Mouse (Mus musculus): Measurements from ENCODE around the gene Foxr1.

DNA sequence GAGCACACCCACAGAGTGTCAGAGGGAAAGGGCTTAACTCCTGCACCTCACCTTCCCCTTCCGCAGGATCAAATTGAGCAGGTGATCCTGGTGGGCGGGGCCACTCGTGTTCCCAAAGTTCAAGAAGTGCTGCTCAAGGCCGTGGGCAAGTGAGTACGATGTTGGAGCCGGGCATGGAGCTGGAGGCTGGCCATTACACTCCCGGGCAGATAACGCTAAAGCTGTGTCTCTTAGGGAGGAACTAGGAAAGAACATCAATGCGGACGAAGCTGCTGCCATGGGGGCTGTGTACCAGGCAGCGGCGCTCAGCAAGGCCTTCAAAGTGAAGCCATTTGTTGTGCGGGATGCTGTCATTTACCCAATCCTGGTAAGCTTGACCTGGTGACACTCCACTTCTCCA lies 56.3 kb downstream of the Foxr1 start:
- TF ChIP-seq CTCF (IDR thresholded peaks at IDR 0.05; ENCODE audit: control insufficient read depth, insufficient read depth, insufficient read length) (no peak), CEBPB (IDR thresholded peaks at IDR 0.05; ENCODE audit: low read depth) (no peak), MAX (IDR thresholded peaks at IDR 0.05) (no peak)
